Mouse (Mus musculus) erythroblast, embryonic 14.5 days (primary cell): Measurements from ENCODE around the gene Baz2b.

Source experiments
- GATA1 ChIP-seq: IDR thresholded peaks from 2 replicates; pipeline ENCODE4 v1.6.1; 2012; ENCODE audit warnings: low read length, inconsistent platforms, mixed read lengths
- TAL1 ChIP-seq: IDR thresholded peaks from 3 replicates; pipeline ENCODE4 v1.6.1; 2012; ENCODE audit warnings: low read length, inconsistent platforms, mixed read lengths

DNA sequence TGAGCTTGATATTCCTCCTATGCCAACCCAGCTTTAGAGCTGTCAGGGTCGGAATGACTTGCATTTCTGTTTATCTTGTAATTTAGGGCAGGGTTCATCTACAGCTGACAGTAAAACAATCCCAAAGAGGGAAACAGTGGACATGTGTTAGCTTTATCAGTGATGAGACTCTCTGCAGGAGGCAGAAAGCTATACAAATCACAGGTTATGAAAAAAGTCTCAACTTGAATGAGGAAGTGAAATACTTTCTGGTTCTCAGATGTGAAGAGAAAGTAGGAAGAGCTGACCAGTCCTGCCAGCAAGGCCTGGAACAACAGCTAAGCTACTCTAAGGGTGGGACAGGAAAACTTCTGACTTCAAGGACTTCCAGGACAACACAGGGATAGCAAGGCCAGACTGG lies 163.6 kb downstream of the Baz2b start:
- TF ChIP-seq TAL1 (no peak), GATA1 (no peak)
